Mouse (Mus musculus): ENCODE results near the gene Cd5l. TPM values are rescaled to one million over a fixed set of nuclear protein-coding genes. Genes with fewer than 3 reads are reported as not detected.
"Not testable (repeated sequence)": the region's sequence is repeated elsewhere in the genome, so short reads cannot be mapped to it uniquely, and the experiment has no call there.

Gene Cd5l
- 1 to 10 TPM in 2 of 4 experiments, under 1 TPM in 2; 0.26 to 5.5 (median 1.5) TPM for total RNA-seq (2022)

GRCm38 (mm10) chr3:87357581-87357980 lies at the start of gene Cd5l:
TSS of gene Cd5l (plus strand) at chr3:87357881.
- no peak for DNase-seq

- DNase-seq: no peak
These were observed 47.8 kb upstream of the Cd5l start for GRCm38 (mm10) chr3:87309922-87310321.

GRCm38 (mm10) chr3:87322557-87322956 lies 35.1 kb upstream of the Cd5l start:
- DNase-seq: no peak

- DNase-seq: no peak
These were observed 33.9 kb upstream of the Cd5l start for GRCm38 (mm10) chr3:87323778-87324177.

GRCm38 (mm10) chr3:87337899-87338298 lies 19.8 kb upstream of the Cd5l start:
- DNase-seq: no peak

- DNase-seq: not testable (repeated sequence)
These were observed 6.7 kb upstream of the Cd5l start for GRCm38 (mm10) chr3:87350992-87351391.

GRCm38 (mm10) chr3:87359215-87359614 lies 1.5 kb downstream of the Cd5l start:
- no peak for DNase-seq

GRCm38 (mm10) chr3:87360466-87360865 lies 2.8 kb downstream of the Cd5l start:
- no peak for DNase-seq

- no peak for DNase-seq
These were observed 8.0 kb downstream of the Cd5l start for GRCm38 (mm10) chr3:87365691-87366090.

GRCm38 (mm10) chr3:87367511-87367910 lies 9.8 kb downstream of the Cd5l start:
- DNase-seq: no peak

- DNase-seq: no peak
These were observed 11.5 kb downstream of the Cd5l start for GRCm38 (mm10) chr3:87369181-87369580.

- no peak for DNase-seq
These were observed 18.8 kb downstream of the Cd5l start, which contains the start of gene Fcrl1 for GRCm38 (mm10) chr3:87376195-87377165. TSS of gene Fcrl1 (plus strand) at chr3:87376387.

GRCm38 (mm10) chr3:87377228-87377627 lies 19.5 kb downstream of the Cd5l start:
- no peak for DNase-seq

- no peak for DNase-seq
These were observed 20.0 kb downstream of the Cd5l start for GRCm38 (mm10) chr3:87377719-87378118.

GRCm38 (mm10) chr3:87379641-87380315 lies 22.1 kb downstream of the Cd5l start:
- DNase-seq: not testable (repeated sequence)

GRCm38 (mm10) chr3:87381806-87382712 lies 24.4 kb downstream of the Cd5l start:
- DNase-seq: no peak

- DNase-seq: no peak
These were observed 25.6 kb downstream of the Cd5l start for GRCm38 (mm10) chr3:87383308-87383707.

- no peak for DNase-seq
These were observed 27.4 kb downstream of the Cd5l start for GRCm38 (mm10) chr3:87385105-87385504.

- no peak for DNase-seq
These were observed 33.3 kb downstream of the Cd5l start for GRCm38 (mm10) chr3:87390935-87391334.

- DNase-seq: no peak
These were observed 41.1 kb downstream of the Cd5l start for GRCm38 (mm10) chr3:87398809-87399208.

- no peak for DNase-seq
These were observed 42.2 kb downstream of the Cd5l start for GRCm38 (mm10) chr3:87399906-87400305.

- DNase-seq: no peak
These were observed 43.6 kb downstream of the Cd5l start for GRCm38 (mm10) chr3:87401321-87401720.
